Mouse (Mus musculus) bone marrow, adult 2 months (tissue): ENCODE data around the gene Robo4. TPM values are rescaled to one million over a fixed set of nuclear protein-coding genes. Genes with fewer than 3 reads are reported as not detected.

ENCODE experiments used
- H3K27ac ChIP-seq: fragments of 200-500 bp; 2 replicates; pipeline ENCODE4 v1.5.1; 2012; ENCODE audit warnings: low read depth, mild to moderate bottlenecking, control low read depth, inconsistent platforms, low read length; ENCODE audit not compliant: control insufficient read depth, poor library complexity, insufficient read depth
- H3K4me1 ChIP-seq: fragments of 200-500 bp; 2 replicates; pipeline ENCODE4 v1.6.1; 2011; ENCODE audit warnings: low read length; ENCODE audit not compliant: control insufficient read depth, insufficient read depth
- H3K4me3 ChIP-seq: fragments of 200-500 bp; replicated peaks from 2 replicates; pipeline ENCODE3; 2011; ENCODE audit warnings: mild to moderate bottlenecking, low read depth, low read length, control low read depth; ENCODE audit not compliant: control insufficient read depth
- CTCF ChIP-seq: fragments of 200-500 bp; IDR thresholded peaks from 2 replicates; pipeline ENCODE4 v1.5.1; 2011; ENCODE audit warnings: low read length, control low read depth; ENCODE audit not compliant: control insufficient read depth, insufficient read depth
- POLR2A ChIP-seq: fragments of 200-500 bp; IDR thresholded peaks from 2 replicates; pipeline ENCODE4 v1.6.1; 2011; ENCODE audit warnings: low read depth, mild to moderate bottlenecking, control low read depth, low read length, borderline replicate concordance; ENCODE audit not compliant: control insufficient read depth
- WGBS: fragments of 180-500 bp; shearing (Covaris S2); methylation state at CpG from one replicate; pipeline ENCODE4 v1.1.7; 2018; 5-methylcytosine and 5-hydroxymethylcytosine counted together
- polyA plus RNA-seq: library from polyadenylated mRNA; stranded (reverse); fragments of >200 nt; gene quantifications from 2 replicates; pipeline ENCODE4 v1.2.4, GENCODE M21; 2011; ENCODE audit warnings: low replicate concordance; ENCODE audit not compliant: missing spikeins, insufficient read depth, insufficient read length

The Robo4 gene
- polyA plus RNA-seq, 1 experiment, result 4.8 TPM

DNA sequence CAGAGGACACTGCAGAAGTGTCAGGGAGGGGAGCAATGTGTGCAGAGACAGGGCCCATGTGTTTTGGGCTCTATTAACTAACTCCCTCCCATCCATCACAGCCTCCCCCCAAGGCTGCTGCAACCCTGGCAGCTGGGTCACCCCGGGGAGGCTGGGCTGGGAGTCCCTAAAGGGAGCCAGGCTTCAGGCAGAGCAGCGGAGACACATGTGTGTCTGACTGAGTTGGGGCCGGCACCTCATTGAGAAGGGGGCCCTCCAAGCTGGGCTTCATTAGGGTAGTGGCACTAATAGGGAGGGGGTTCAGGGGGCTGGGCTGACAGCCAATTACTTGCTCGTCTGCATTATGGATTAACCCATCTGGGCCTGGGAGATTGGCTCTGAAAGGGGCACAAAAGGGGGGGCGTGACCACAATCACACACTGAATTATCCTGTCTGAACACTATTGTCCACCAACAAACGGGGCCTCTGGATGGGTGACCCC lies 52.4 kb downstream of the Robo4 start:
- no peak overlapping the region for H3K4me3 ChIP-seq
- TF ChIP-seq POLR2A, result no peak
- TF ChIP-seq CTCF, result no peak
- H3K4me1 ChIP-seq, result no peaks in the 10 kb centered on the region
- WGBS, result 41% methylated on average over 6 of the region's 6 CpGs
- no peak overlapping the region for H3K27ac ChIP-seq

DNA sequence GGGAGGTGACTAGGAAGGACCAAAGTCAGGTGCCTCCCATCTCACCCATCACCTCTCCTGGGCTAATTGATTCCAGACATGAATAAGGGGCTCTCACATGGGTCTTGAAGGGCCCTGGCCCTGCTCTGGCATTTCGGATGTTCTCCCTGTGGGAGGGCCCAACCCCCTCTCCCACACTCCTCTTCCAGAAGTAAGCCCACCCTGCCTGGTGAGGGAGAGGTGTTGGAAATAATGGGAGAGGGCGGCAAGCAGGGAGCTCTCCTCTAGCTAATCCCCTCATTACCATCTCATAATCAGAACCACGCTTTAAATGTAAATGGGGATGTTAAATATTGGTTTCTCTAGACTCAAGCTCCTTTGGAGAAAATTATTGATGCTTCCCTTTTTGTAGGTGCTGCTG lies 53.3 kb downstream of the Robo4 start:
- Histone ChIP-seq H3K27ac (no peak overlapping the region), H3K4me1 (no peaks in the 10 kb centered on the region), H3K4me3 (no peak overlapping the region)
- TF ChIP-seq POLR2A, result no peak
- TF ChIP-seq CTCF, result no peak
- 31% methylated on average over 3 of the region's 3 CpGs for WGBS

DNA sequence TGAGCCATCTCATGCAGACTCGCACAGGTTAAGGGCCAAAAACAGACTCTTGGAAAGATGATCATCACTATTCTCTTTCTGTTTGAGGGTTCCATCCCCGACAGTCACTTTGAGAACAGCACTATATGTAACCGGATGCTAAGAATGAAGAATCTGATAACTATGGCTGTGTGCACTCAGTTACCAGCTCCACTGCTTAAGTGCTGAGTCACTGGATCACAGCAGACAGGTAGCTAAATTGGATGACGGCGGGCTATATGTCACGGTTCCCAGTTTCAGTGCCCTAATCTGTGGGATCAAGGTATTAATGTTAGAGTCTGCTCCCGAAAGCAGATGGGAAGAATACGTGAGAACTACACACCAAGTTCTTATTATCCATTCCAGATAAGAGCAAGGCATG lies 54.2 kb downstream of the Robo4 start:
- Histone ChIP-seq H3K4me1 (no peaks in the 10 kb centered on the region), H3K27ac (no peak overlapping the region), H3K4me3 (no peak overlapping the region)
- WGBS, result 8% methylated on average over 8 of the region's 8 CpGs
- TF ChIP-seq CTCF (no peak), POLR2A (no peak)

DNA sequence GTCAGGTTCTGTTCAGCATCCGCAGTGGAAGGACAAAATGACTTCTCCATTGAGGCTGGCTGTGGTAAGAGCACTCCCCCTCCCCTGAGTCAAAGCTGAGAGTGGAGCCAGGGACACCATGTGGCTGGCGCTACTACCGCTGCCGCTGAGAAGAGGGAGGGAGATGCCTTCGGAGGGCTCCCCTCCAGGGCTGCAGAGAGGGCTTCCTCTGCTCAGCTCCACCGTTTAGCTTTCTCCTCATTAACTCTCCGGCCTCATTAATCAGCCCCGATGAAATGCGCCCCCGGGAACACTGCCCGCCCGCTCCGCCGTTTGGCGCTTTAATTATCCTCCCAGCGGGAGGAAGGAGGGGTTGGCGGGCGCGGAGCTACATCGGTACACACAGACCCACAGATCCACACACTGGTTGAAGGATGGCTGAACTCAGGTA lies 54.8 kb downstream of the Robo4 start:
- no peak overlapping the region for H3K4me3 ChIP-seq
- TF ChIP-seq POLR2A, result peak; percentile 27; the same call in 1 of the 2 replicates
- no peak for TF ChIP-seq CTCF
- WGBS, result under 1% methylated on average over 20 of the region's 20 CpGs
- H3K27ac ChIP-seq, result no peak overlapping the region
- H3K4me1 ChIP-seq, result no peaks in the 10 kb centered on the region

DNA sequence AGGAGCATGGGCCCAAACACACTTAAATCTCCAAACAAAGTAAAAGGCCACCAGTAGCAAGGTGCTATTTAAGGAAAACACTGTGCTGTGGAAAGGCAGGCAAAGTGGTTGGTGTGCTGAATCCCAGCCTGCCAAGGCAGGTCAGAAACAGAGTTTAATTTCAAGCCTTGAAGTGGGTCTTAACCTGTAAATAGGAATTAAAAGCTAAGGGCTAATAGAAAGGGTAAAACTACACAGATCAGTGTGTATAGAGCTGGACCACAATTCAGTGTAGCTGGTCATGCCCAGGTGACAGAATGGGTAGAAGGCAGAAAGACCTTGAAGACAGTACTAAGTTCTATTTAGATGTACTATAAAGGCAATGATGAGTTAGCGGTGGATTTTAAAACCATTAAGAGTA lies 55.5 kb downstream of the Robo4 start:
- Histone ChIP-seq H3K27ac (no peak overlapping the region), H3K4me3 (no peak overlapping the region), H3K4me1 (no peaks in the 10 kb centered on the region)
- 77% methylated on average over 1 of the region's 1 CpGs for WGBS
- TF ChIP-seq POLR2A, result no peak
- no peak for TF ChIP-seq CTCF

DNA sequence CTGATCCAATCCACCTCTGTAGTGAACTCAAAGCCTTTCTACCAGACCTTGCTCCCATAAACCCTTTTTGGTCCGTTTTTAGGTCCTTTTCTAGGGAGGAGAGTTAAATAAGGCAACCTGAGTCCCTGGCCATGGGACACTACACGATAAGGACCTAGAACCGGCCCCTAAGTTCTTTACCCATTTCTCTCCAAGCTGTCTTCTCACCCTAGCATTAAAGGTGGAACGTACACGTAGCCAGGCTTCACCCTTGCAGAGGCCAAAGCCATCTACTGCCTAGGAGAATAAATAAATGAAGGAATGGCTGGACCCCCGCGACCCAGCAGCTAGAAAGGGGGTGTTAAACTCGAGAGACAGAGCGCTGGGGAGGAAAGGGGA lies 58.0 kb downstream of the Robo4 start:
- no peak for TF ChIP-seq CTCF
- no peak for TF ChIP-seq POLR2A
- Histone ChIP-seq H3K27ac (no peak overlapping the region), H3K4me1 (no peaks in the 10 kb centered on the region), H3K4me3 (no peak overlapping the region)
- 4% methylated on average over 9 of the region's 9 CpGs for WGBS

DNA sequence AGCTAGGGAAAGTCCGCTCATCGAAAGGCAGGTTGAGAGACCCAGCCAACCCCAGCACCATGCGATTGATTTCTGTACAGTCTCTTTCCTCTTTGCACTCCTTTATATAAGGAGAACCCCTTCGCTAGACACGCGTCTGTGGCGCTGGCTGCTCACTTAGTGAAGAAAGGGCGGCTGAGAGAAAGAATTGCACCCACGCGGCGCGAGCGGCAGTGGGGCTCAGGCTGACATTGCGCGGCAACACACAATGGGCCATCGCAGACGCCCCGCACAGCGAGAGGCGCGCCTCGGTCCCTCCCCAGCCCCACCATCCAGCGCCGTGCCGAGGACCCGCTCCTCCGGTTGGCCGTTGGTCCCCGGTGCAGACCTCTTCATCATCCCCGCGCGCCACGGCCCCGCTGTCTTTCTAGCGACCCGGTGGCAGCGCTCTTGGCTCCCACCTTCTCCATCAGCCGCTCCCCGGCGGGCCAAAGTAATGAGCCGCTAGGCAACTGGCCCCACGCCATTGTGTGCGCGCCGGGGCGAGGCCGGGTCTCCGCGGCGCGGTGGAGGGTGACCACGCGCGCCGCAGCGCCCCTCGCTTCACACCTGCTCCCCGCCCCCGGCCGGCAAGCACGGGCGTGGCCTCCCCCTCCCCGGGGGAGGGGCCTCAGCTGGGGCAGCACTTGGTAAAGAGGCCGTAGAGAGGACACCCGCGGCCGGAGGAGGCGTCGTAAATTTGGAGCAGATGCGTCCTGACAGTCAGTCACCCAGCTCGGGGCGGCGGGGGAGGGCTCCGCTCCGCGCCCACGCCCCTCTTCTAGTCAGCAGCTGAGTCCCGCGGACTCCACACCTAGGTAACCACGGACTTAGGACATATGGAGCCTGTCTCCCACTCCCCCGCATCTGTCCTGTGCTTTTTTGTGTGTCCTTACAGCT lies 58.6 kb downstream of the Robo4 start:
- no peak for TF ChIP-seq POLR2A
- TF ChIP-seq CTCF, result no peak
- Histone ChIP-seq H3K27ac (no peak overlapping the region), H3K4me3 (no peak overlapping the region), H3K4me1 (no peaks in the 10 kb centered on the region)
- under 1% methylated on average over 80 of the region's 81 CpGs for WGBS

DNA sequence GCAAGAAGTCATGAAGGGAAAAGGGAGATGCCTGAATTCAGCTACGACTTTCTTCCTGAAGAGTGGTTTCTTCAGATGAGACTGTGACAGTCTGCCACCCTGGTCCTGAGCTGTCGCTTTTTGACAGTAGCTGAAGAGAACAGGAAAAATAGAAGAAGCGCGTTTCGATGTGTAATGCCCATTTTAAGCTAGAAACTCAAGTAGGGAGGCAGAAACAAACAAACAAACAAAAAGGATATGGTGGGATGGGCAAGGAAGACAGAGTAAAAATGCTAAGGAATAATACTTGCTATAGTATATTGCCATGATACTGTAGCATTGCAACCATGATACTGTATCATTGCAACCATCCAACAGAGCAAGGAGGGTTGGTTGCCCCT lies 59.3 kb downstream of the Robo4 start:
- WGBS, result 6% methylated on average over 5 of the region's 5 CpGs
- no peak overlapping the region for H3K27ac ChIP-seq
- no peak for TF ChIP-seq CTCF
- TF ChIP-seq POLR2A, result no peak
- H3K4me1 ChIP-seq, result no peaks in the 10 kb centered on the region
- H3K4me3 ChIP-seq, result no peak overlapping the region

DNA sequence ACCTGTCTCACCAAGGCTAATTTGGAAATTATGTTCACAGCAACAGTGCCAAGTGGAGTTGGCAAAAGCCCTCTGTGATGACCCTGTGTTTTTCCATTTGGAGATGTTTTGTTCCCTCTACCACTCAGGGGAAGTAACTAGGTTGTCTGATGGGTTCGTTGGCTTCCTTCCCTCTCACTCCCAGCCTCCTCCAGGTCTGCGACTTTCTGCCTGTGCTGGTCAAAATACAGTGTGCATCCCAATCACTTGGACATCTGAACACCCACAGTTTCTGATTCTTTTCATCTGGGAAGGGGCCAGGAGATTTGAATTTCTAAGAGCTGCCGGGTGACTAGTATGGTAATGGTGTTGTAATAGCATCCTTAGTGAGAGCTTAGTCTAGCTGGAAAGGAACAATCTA lies 59.9 kb downstream of the Robo4 start:
- Histone ChIP-seq H3K4me3 (no peak overlapping the region), H3K4me1 (no peaks in the 10 kb centered on the region), H3K27ac (no peak overlapping the region)
- TF ChIP-seq POLR2A (no peak), CTCF (no peak)
- WGBS, result 14% methylated on average over 3 of the region's 3 CpGs
